In the genomic region with DNA sequence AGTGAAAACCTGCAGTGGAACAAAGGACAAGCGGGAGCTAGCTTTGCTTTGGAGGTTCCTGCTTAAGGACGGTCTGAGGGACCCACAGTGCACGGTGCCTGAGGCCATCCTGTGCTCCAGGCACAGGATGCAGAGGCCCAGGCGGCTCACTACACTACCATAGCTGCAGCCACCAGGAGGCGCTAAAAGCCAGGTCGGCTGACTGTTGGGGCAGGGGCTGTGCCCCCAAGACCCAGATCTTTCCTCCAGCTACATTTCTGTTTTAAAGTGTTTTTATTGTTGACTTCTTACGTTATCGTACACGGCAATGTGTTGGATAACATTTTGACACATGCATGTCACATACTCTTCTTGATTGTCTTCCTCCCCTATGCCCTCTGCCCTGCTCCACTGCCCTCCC, we compare ENCODE assay signal across 9 mouse cellular contexts. TPM values are rescaled to one million over a fixed set of nuclear protein-coding genes. Genes with fewer than 3 reads are reported as not detected.
DNase-seq lines count a peak whose midpoint lies in the region; ATAC-seq and TF ChIP-seq lines count a peak whose summit lies in the region.
"Had no signal": no experiment of that assay in that cellular context is flagged by ENCODE, and none has a peak within 500 bp of the region (broad histone marks: within the 10 kb centered on the region; RNA-seq: fewer than 3 reads in every experiment).

No protein-coding gene starts in this region.

- H3K9ac ChIP-seq in intestine, postnatal 0 days (ENCODE audit: low read depth, low read length): no peak overlapping the region
- H3K9ac ChIP-seq in intestine, embryonic 15.5 days: no peak overlapping the region

- no peak overlapping the region for H3K4me2 ChIP-seq in intestine, postnatal 0 days (replicated peaks; ENCODE audit: low read depth)
- H3K4me2 ChIP-seq in intestine, embryonic 15.5 days (replicated peaks): no peak overlapping the region

- H3K27ac ChIP-seq in intestine, postnatal 0 days (ENCODE audit: low read depth, low read length): no peak overlapping the region
- no peak overlapping the region for H3K27ac ChIP-seq in intestine, embryonic 15.5 days

- no peaks in the 10 kb centered on the region for H3K9me3 ChIP-seq in intestine, postnatal 0 days (ENCODE audit: control insufficient read depth)
- H3K9me3 ChIP-seq in intestine, embryonic 15.5 days: no peaks in the 10 kb centered on the region

- DNase-seq in CD4-positive helper T cell, adult 2 months (ENCODE audit: low read depth, low spot score): peak; percentile 25
- peak; percentile 74 for DNase-seq in ZHBTc4 (ENCODE audit: low read depth, low spot score)
- no peak for DNase-seq in gastrocnemius, postnatal 14 days
- no peak for DNase-seq in cerebellum, adult 11 months

- 54% methylated on average over 9 of the region's 9 CpGs for WGBS in intestine, postnatal 0 days
- WGBS in intestine, embryonic 15.5 days: 56% methylated on average over 9 of the region's 9 CpGs

- intact Hi-C loops in gastrocnemius, postnatal 14 days (cut with DNase I; ENCODE audit: low total_unique reads): loop anchor here (10.0 kb wide), 1 partner anchor 92 kb away; no protein-coding TSS in a partner anchor

- H3K27me3 ChIP-seq in intestine, postnatal 0 days (replicated peaks; ENCODE audit: control insufficient read depth, insufficient read depth, low read length): no peaks in the 10 kb centered on the region
- H3K27me3 ChIP-seq in intestine, embryonic 15.5 days (replicated peaks): no peaks in the 10 kb centered on the region
- H3K27me3 ChIP-seq: megakaryocyte, embryonic 14.5 days had no signal

- ATAC-seq in intestine, postnatal 0 days: no peak
- ATAC-seq in intestine, embryonic 15.5 days: no peak
- ATAC-seq in megakaryocyte-erythroid progenitor cell, adult 5-6 weeks (replicated peaks; ENCODE audit: low FRiP score, low TSS enrichment, poor library complexity, severe bottlenecking): peak; percentile 58; the same call in 1 of the 2 replicates

- no peaks in the 10 kb centered on the region for H3K4me1 ChIP-seq in intestine, postnatal 0 days (replicated peaks; ENCODE audit: control insufficient read depth, insufficient read depth, low read length)
- H3K4me1 ChIP-seq in intestine, embryonic 15.5 days (replicated peaks): no peaks in the 10 kb centered on the region
- H3K4me1 ChIP-seq: megakaryocyte, embryonic 14.5 days had no signal

- no peak overlapping the region for H3K4me3 ChIP-seq in intestine, postnatal 0 days (ENCODE audit: low read depth, low read length)
- no peak overlapping the region for H3K4me3 ChIP-seq in intestine, embryonic 15.5 days (replicated peaks)
- H3K4me3 ChIP-seq: megakaryocyte, embryonic 14.5 days had no signal

- H3K36me3 ChIP-seq in intestine, postnatal 0 days (ENCODE audit: control insufficient read depth, insufficient read depth): no peaks in the 10 kb centered on the region
- no peaks in the 10 kb centered on the region for H3K36me3 ChIP-seq in intestine, embryonic 15.5 days

- TF ChIP-seq CTCF in intestine, postnatal 0 days (IDR thresholded peaks at IDR 0.05; ENCODE audit: low read depth): peak; percentile 48

RNA-seq across cellular contexts. Expression of gene Scn11a, which starts 32.8 kb away (rescaled TPM):
- polyA plus RNA-seq in intestine, postnatal 0 days (2015; fragmentation: Nextera tagmentation; extraction: Ambion mirVana): 0.20 and 0.25 TPM in 2 replicates
- polyA plus RNA-seq in intestine, embryonic 15.5 days (2015; fragmentation: Nextera tagmentation; extraction: Ambion mirVana): 0.04 TPM in 1 of 2 replicates, not detected in the other
- total RNA-seq in megakaryocyte-erythroid progenitor cell, adult 5-6 weeks (2014; fragmentation: Nextera tagmentation): not detected in 2 replicates
- total RNA-seq in megakaryocyte-erythroid progenitor cell, adult 5-6 weeks (2017): not detected in 2 replicates
- not detected for total RNA-seq in gastrocnemius, postnatal 14 days (2021)
- polyA plus RNA-seq: heart, embryonic 16.5 days had no signal

Comparison
In these comparisons a context has a peak if more than half of its experiments do, and no peak if none do; other contexts are left out.
1. DNase-seq: peak in CD4-positive helper T cell, adult 2 months (single experiment) and ZHBTc4 (single experiment); none in gastrocnemius, postnatal 14 days (single experiment) and cerebellum, adult 11 months (single experiment).